Mouse (Mus musculus): ENCODE measurements around the gene Grap.

Grap gene

DNA sequence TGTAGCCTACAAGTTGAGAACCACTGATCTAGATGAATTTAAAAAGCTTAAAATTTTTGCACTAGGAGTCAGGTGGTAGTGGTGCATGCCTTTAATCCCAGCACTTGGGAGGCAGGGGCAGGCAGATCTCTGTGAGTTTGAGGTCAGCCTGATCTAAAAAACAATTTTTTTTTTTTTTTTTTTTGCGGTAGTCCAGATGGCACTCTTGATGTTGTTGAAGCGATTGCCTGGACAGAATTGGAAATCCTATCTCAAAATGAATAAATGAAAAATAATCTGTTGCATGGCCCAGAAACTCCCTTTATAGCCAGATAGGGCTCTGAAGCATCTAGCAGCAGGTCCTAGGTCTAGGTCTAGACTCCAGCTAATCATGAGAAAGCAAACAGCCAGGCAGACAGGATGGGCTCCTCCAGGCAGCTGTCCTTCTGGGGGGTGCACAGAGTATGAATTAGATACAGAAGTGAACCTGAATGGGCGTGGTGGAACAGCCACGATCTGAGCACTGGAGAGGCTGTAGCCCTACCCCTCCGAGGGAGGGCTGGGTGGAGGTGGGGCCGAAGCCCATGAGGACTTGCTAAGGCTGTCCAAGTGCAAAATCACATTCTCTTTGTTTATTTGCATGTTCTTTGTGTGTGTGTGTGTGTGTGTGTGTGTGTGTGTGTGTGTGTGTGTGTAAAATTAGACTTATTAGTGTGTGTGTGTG is 3.2 kb downstream of the Grap start:
- in situ Hi-C loops (cut with MboI, MseI): loop anchor here (10.0 kb wide), 1 partner anchor 721 kb away; the partner anchor contains the start of gene Map2k3

- in situ Hi-C loops (cut with MboI, MseI): loop anchor here (10.0 kb wide), 1 partner anchor 723 kb away; the partner anchor contains the start of gene Map2k3
Observed at GRCm38 (mm10) chr11:61657432-61657831, 4.4 kb downstream of the Grap start.

- in situ Hi-C loops (cut with MboI, MseI): loop anchor here (10.0 kb wide), 1 partner anchor 724 kb away; the partner anchor contains the start of gene Map2k3
Observed at GRCm38 (mm10) chr11:61658360-61658922, 5.4 kb downstream of the Grap start.

DNA sequence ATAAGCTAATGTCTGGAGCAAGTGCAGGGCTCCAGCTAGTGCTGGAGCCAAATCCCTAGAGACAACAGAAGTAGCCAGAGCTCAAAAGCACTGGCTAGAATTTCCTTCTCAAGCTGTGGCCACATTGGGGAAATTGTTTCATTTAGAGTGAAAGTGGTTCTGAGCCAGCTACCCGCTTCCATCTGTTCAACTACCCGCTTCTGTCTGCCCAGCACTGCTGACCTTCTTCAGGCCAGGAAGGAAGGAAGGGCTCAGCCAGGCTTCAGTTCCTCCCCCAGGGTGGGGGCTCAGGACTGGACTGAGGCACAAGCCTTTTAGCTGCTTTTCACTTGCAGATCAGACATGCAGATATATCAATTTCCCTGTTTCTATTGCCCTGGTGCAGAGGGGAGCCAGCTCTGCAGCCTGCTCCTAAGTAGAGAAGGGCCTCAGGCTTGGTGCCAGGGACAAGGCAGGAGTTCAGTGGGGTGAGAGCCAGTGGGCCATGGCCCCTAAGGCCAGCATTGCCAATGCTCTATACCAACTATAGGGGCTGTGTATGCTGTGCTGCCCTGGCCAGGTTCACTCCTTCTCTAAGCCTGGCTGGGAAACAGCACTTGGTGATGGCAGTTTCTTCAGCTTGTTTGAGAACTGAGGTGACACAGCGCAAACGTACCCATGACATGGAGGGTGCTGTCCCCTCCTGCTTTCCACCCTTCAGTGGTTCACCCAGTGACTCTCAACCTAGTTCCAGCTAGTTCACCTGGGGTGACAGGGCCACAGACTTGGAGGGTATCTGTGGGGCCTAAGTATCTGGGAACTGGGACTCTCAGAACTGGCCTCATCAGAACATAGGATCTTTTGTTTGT is 6.2 kb downstream of the Grap start:
- in situ Hi-C loops (cut with MboI, MseI): loop anchor here (10.0 kb wide), 1 partner anchor 724 kb away; the partner anchor contains the start of gene Map2k3

DNA sequence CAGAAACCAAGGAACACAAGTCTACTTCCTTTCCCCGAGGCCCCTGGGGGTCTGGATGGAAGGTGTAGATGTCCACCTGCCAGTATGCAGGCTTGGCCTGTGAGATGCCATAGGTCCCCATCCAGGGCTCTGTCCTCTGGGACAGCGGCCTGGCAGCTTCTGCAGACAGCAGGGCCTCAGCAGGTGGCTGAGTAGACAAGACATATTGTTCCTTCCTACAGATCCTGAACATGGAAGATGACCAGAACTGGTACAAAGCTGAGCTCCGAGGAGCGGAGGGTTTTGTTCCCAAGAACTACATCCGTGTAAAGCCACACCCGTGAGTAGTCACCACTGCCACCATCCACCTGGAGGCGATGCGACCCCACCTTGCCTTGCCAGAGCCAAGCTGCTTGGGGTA is 6.9 kb downstream of the Grap start:
- in situ Hi-C loops (cut with MboI, MseI): no loop called here

- in situ Hi-C loops (cut with MboI, MseI): no loop called here
Observed at GRCm38 (mm10) chr11:61660806-61661392, 7.8 kb downstream of the Grap start.

DNA sequence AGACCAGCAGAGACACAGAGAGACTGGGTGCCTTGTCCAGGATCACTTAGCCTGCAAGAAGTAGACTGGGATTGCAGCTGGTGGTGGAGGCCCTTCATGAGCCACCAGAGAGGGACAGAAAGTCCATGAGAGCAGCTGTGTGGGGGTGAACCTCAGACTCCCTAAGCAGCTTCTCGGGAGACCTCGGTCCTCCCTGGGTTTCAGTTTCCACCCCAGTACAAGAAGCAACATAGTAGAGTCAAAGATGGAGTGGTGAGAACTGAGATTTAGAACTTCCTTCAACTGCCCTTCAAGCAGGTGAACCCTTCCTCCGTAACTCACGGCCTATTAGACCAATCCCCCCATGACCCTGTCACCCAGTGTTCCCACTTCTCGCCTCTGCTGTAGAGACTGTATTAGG is 9.1 kb downstream of the Grap start:
- in situ Hi-C loops (cut with MboI, MseI): no loop called here

DNA sequence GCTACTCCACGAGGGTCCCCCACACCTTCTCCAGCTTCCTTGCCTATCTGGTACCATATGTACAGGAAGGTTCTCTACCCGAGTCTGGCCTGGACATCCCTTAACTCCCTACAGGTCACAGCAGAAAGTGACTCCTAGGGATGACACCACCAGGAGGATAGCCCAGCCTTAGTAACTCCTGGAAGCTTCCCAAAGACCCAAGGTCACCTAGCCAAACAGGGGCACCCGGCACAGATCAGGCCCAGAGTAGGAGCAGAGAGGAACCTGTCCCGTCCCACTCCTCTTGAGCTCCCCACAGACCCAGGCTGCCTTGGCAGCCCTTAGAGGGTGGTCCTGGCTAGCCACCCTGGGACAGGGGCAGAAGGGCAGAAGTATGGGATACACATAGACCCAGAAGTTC is 12.3 kb downstream of the Grap start:
- in situ Hi-C loops (cut with MboI, MseI): loop anchor here (5.0 kb wide), 1 partner anchor 33 kb away; no protein-coding TSS in a partner anchor

GRCm38 (mm10) chr11:61665991-61666799 is 13.1 kb downstream of the Grap start:
- in situ Hi-C loops (cut with MboI, MseI): loop anchor here (5.0 kb wide), 1 partner anchor 34 kb away; no protein-coding TSS in a partner anchor

GRCm38 (mm10) chr11:61667248-61667647 is 14.2 kb downstream of the Grap start:
- in situ Hi-C loops (cut with MboI, MseI): loop anchor here (5.0 kb wide), 1 partner anchor 35 kb away; no protein-coding TSS in a partner anchor

- in situ Hi-C loops (cut with MboI, MseI): loop anchor here (5.0 kb wide), 1 partner anchor 35 kb away; no protein-coding TSS in a partner anchor
Observed at GRCm38 (mm10) chr11:61667782-61668181, 14.7 kb downstream of the Grap start.

DNA sequence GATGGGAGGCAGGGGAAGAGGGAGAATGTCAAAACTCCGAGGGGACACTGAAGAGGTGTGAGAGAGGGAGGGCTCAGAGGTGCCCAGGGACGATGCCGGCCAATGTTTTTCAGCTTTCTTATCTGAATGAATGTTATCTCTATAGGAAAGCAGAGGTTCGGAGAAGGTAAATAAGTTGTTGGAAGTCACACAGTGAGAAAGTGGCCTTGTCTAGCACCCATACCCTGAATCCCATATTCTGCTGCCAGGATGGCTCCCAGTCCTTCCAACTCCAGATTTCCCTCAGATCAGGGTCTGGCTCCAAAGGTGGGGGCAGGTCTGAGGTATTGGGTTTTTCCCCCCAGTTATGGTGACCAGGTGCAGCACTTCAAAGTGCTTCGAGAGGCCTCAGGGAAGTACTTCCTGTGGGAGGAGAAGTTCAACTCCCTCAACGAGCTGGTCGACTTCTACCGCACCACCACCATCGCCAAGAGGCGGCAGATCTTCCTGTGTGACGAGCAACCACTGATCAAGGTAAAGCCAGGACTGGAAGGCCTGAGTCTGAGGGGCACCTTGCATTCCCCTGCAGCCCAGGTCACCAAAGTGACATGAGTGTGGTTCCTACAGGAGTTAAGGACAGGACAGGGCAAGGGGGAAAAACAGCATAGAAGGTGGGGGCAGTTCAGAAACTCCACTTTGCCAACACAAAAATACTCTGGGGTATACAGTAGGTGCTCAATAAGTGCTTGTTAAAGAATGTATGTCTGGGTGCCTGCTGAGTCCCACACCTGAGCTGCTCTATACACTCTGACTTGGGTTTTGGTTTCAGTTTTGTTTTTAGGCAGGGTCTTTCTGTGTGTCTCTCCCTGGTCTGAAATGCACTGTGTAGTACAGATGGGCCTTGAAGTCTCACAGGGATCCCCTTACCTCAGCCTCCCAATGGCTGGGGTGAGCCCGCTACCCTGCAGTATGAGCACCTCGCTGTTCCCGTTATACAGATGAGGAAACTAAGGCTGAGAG is 16.7 kb downstream of the Grap start:
- in situ Hi-C loops (cut with MboI, MseI): loop anchor here (5.0 kb wide), 1 partner anchor 37 kb away; no protein-coding TSS in a partner anchor

GRCm38 (mm10) chr11:61671781-61672383 is 18.8 kb downstream of the Grap start:
- in situ Hi-C loops (cut with MboI, MseI): no loop called here

GRCm38 (mm10) chr11:61673686-61674085 is 20.6 kb downstream of the Grap start:
- in situ Hi-C loops (cut with MboI, MseI): no loop called here

DNA sequence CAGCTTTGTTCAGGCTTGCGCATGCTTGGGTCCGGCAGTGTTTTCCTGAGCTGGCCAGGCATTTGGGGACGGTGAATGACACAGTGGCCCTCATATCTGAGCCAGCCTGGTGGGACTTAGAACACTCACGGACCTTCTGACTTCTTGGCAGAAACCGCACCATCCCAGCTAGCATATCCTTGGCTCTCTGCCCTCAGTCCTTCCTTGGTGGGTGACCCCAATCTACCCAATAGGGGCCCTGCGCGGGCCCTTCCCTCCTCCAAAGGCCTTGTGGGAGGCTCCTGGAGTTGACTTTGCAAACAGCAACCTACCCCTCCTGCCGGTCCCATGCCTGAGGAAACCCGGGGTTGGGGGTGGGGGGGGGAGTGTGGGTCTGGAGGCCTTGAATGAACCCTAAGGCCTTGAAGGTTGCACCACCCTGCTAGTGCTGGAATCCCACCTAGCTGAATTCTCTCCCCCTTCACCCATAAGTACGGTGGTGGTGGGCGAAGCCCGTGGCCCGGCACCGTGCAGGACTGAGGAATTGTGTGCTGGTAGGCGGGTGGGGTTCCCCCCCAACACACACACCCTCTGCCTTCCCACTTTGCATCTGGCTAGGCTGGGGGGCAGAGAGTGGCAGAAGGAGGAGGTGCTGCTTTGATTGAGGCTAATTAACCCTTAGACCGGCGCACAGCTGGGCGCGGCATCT is 21.2 kb downstream of the Grap start:
- in situ Hi-C loops (cut with MboI, MseI): no loop called here

GRCm38 (mm10) chr11:61674839-61675159 is 21.7 kb downstream of the Grap start:
- in situ Hi-C loops (cut with MboI, MseI): no loop called here

GRCm38 (mm10) chr11:61675332-61675731 is 22.3 kb downstream of the Grap start:
- in situ Hi-C loops (cut with MboI, MseI): no loop called here

- in situ Hi-C loops (cut with MboI, MseI): no loop called here
Observed at GRCm38 (mm10) chr11:61676216-61676854, 23.3 kb downstream of the Grap start.

Data from regulatory T cell (primary cell).